Mouse (Mus musculus) ES-E14 (cell line): ENCODE data around the gene Gm20605. TPM values are rescaled to one million over a fixed set of nuclear protein-coding genes. Genes with fewer than 3 reads are reported as not detected.

Experiments used
- DNase-seq: peaks from one replicate; pipeline ENCODE4 v3.0.0-alpha.2; 2013; ENCODE audit warnings: low read depth, low spot score
- H3K27ac ChIP-seq: 2 replicates; pipeline ENCODE4 v1.5.1; 2012; ENCODE audit warnings: low read depth, mild to moderate bottlenecking, low read length, moderate library complexity, mixed read lengths; ENCODE audit not compliant: poor library complexity, insufficient read depth, severe bottlenecking
- H3K36me3 ChIP-seq: 2 replicates; pipeline ENCODE4 v1.6.1; 2012; ENCODE audit warnings: mild to moderate bottlenecking, low read length, moderate library complexity, mixed read lengths; ENCODE audit not compliant: control insufficient read depth, poor library complexity, insufficient read depth, severe bottlenecking
- H3K4me1 ChIP-seq, 2 experiments: fragments of 150-350 bp in 1 of 2; sonication (generic) in 1 of 2; 2 replicates each; pipeline ENCODE4 v1.6.1; 2012; ENCODE audit warnings: low read length in 2 of 2, mild to moderate bottlenecking in 1 of 2, mixed read lengths in 1 of 2; ENCODE audit not compliant: control insufficient read depth in 2 of 2, insufficient read depth in 2 of 2, poor library complexity in 1 of 2
- H3K4me3 ChIP-seq, 2 experiments: fragments of 150-350 bp in 1 of 2; sonication (generic) in 1 of 2; 2 replicates each; pipeline ENCODE4 v1.5.1; 2012; ENCODE audit warnings: low read length in 2 of 2, low read depth in 1 of 2, mild to moderate bottlenecking in 1 of 2, mixed read lengths in 1 of 2; ENCODE audit not compliant: insufficient read depth in 1 of 2, poor library complexity in 1 of 2, severe bottlenecking in 1 of 2
- H3K9ac ChIP-seq: 2 replicates; pipeline ENCODE4 v1.6.1; 2012; ENCODE audit warnings: low read depth, mild to moderate bottlenecking, low read length, mixed read lengths; ENCODE audit not compliant: poor library complexity, insufficient read depth, severe bottlenecking
- H3K9me3 ChIP-seq: fragments of 150-350 bp; sonication (generic); 2 replicates; pipeline ENCODE4 v1.6.1; 2012; ENCODE audit warnings: low read depth, mild to moderate bottlenecking, low read length; ENCODE audit not compliant: control insufficient read depth, insufficient read depth
- CHD2 ChIP-seq: IDR thresholded peaks from 2 replicates; pipeline ENCODE4 v1.6.1; 2014; ENCODE audit warnings: mild to moderate bottlenecking, low read depth, low read length, inconsistent platforms
- HCFC1 ChIP-seq: IDR thresholded peaks from 2 replicates; pipeline ENCODE4 v1.6.1; 2012; ENCODE audit warnings: low read length, inconsistent platforms, borderline replicate concordance; ENCODE audit not compliant: insufficient read depth
- MAFK ChIP-seq: IDR thresholded peaks from 2 replicates; pipeline ENCODE4 v1.6.1; 2014; ENCODE audit warnings: mild to moderate bottlenecking, low read depth, low read length, inconsistent platforms; ENCODE audit not compliant: insufficient read depth
- ZC3H11A ChIP-seq: IDR thresholded peaks from 2 replicates; pipeline ENCODE4 v1.6.1; 2012; ENCODE audit warnings: low read depth, mild to moderate bottlenecking, inconsistent platforms, low read length, borderline replicate concordance
- ZNF384 ChIP-seq: IDR thresholded peaks from 2 replicates; pipeline ENCODE4 v1.6.1; 2012; ENCODE audit warnings: low read depth, low read length, inconsistent platforms
- in situ Hi-C, 2 experiments: fragments of 600-800 bp; cut with MboI; formaldehyde crosslinking; loops; one replicate each; pipeline ENCODE4 v1.15.1; 2025; ENCODE audit warnings: low sequenced_read_pairs in 2 of 2, inconsistent platforms in 1 of 2; ENCODE audit not compliant: unreplicated experiment in 2 of 2
- total RNA-seq: library from RNA; depleted of rRNA; stranded (reverse); fragments of 300-350 nt; gene quantifications from 2 replicates; pipeline ENCODE4 v1.2.3, GENCODE M21; 2012

The Gm20605 gene
- total RNA-seq, 1 experiment: 7.8 TPM

GRCm38 (mm10) chr5:137673015-137673414, 44.0 kb downstream of the Gm20605 start:
- in situ Hi-C loops: no loop called here
- no peak overlapping the region; the same call in 1 of the 2 replicates for H3K9ac ChIP-seq
- no peak for DNase-seq
- H3K27ac ChIP-seq: no peak overlapping the region
- H3K4me3 ChIP-seq: no peak overlapping the region
- peaks cover 2% of the 10 kb centered on the region; the same call in 1 of the 2 replicates for H3K36me3 ChIP-seq
- peaks cover 9 to 14% of the 10 kb centered on the region in 2 experiments; a peak in 3 of 4 replicates for H3K4me1 ChIP-seq
- no peaks in the 10 kb centered on the region for H3K9me3 ChIP-seq
- TF ChIP-seq MAFK: no peak
- no peak for TF ChIP-seq ZNF384
- TF ChIP-seq CHD2: no peak
- no peak for TF ChIP-seq HCFC1
- TF ChIP-seq ZC3H11A: no peak

GRCm38 (mm10) chr5:137674786-137675185, 45.8 kb downstream of the Gm20605 start:
- H3K36me3 ChIP-seq: peaks cover 2% of the 10 kb centered on the region; the same call in 1 of the 2 replicates
- H3K27ac ChIP-seq: no peak overlapping the region
- TF ChIP-seq MAFK (no peak), ZC3H11A (no peak), CHD2 (no peak), ZNF384 (no peak), HCFC1 (no peak)
- peaks cover 7 to 11% of the 10 kb centered on the region in 2 experiments; a peak in 3 of 4 replicates for H3K4me1 ChIP-seq
- H3K9ac ChIP-seq: no peak overlapping the region
- DNase-seq: no peak
- no peak overlapping the region for H3K4me3 ChIP-seq
- in situ Hi-C loops: no loop called here
- H3K9me3 ChIP-seq: no peaks in the 10 kb centered on the region

- no peak for DNase-seq
- in situ Hi-C loops: no loop called here
Observed at GRCm38 (mm10) chr5:137677859-137678258, 48.9 kb downstream of the Gm20605 start.

GRCm38 (mm10) chr5:137678736-137679135, 49.8 kb downstream of the Gm20605 start:
- Histone ChIP-seq H3K36me3 (peaks cover 2% of the 10 kb centered on the region; the same call in 1 of the 2 replicates), H3K9me3 (no peaks in the 10 kb centered on the region), H3K4me1 (peaks cover 0 to 6% of the 10 kb centered on the region in 2 experiments; a peak in 2 of 4 replicates), H3K9ac (no peak overlapping the region), H3K27ac (no peak overlapping the region), H3K4me3 (no peak overlapping the region)
- no peak for DNase-seq
- in situ Hi-C loops: no loop called here
- no peak for TF ChIP-seq MAFK
- no peak for TF ChIP-seq ZNF384
- TF ChIP-seq ZC3H11A: no peak
- TF ChIP-seq HCFC1: no peak
- TF ChIP-seq CHD2: no peak

More at GRCm38 (mm10) chr5:137677859-137678258, 48.9 kb downstream of the Gm20605 start:
- Histone ChIP-seq H3K4me3 (no peak overlapping the region), H3K9ac (no peak overlapping the region), H3K36me3 (peaks cover 2% of the 10 kb centered on the region; the same call in 1 of the 2 replicates), H3K4me1 (peaks cover 0 to 6% of the 10 kb centered on the region in 2 experiments; a peak in 2 of 4 replicates), H3K9me3 (no peaks in the 10 kb centered on the region), H3K27ac (no peak overlapping the region)
- TF ChIP-seq MAFK (no peak), ZNF384 (no peak), HCFC1 (no peak), ZC3H11A (no peak), CHD2 (no peak)

GRCm38 (mm10) chr5:137679726-137680125, 50.8 kb downstream of the Gm20605 start:
- Histone ChIP-seq H3K36me3 (no peaks in the 10 kb centered on the region; the same call in 1 of the 2 replicates), H3K4me1 (peaks cover 0 to 6% of the 10 kb centered on the region in 2 experiments; a peak in 2 of 4 replicates), H3K4me3 (no peak overlapping the region), H3K27ac (no peak overlapping the region), H3K9me3 (no peaks in the 10 kb centered on the region), H3K9ac (no peak overlapping the region)
- no peak for DNase-seq
- in situ Hi-C loops: no loop called here
- no peak for TF ChIP-seq ZNF384
- no peak for TF ChIP-seq MAFK
- no peak for TF ChIP-seq ZC3H11A
- TF ChIP-seq CHD2: no peak
- TF ChIP-seq HCFC1: no peak
